Mouse (Mus musculus): ENCODE measurements around the gene Lilra5.
"Not testable (repeated sequence)": the region's sequence is repeated elsewhere in the genome, so short reads cannot be mapped to it uniquely, and the experiment has no call there.

Gene Lilra5

GRCm38 (mm10) chr7:4237454-4237853 lies at the start of gene Lilra5:
Gene Lilra5 (plus strand): TSS chr7:4237754.
- DNase-seq (ENCODE audit: low read depth, low spot score), result peak; percentile 3

- no peak for DNase-seq (ENCODE audit: low read depth, low spot score)
Observed at GRCm38 (mm10) chr7:4207126-4207525, 30.4 kb upstream of the Lilra5 start.

GRCm38 (mm10) chr7:4208626-4209025 lies 28.9 kb upstream of the Lilra5 start:
- DNase-seq (ENCODE audit: low read depth, low spot score), result no peak

GRCm38 (mm10) chr7:4213436-4213835 lies 24.1 kb upstream of the Lilra5 start:
- DNase-seq (ENCODE audit: low read depth, low spot score), result not testable (repeated sequence)

GRCm38 (mm10) chr7:4215396-4215795 lies 22.2 kb upstream of the Lilra5 start:
- no peak for DNase-seq (ENCODE audit: low read depth, low spot score)

- no peak for DNase-seq (ENCODE audit: low read depth, low spot score)
Observed at GRCm38 (mm10) chr7:4215805-4216204, 21.7 kb upstream of the Lilra5 start.

- DNase-seq (ENCODE audit: low read depth, low spot score), result no peak
Observed at GRCm38 (mm10) chr7:4235536-4235935, 2.0 kb upstream of the Lilra5 start.

GRCm38 (mm10) chr7:4239038-4239721 lies 1.6 kb downstream of the Lilra5 start:
- no peak for DNase-seq (ENCODE audit: low read depth, low spot score)

- not testable (repeated sequence) for DNase-seq (ENCODE audit: low read depth, low spot score)
Observed at GRCm38 (mm10) chr7:4251211-4251610, 13.7 kb downstream of the Lilra5 start.

GRCm38 (mm10) chr7:4256060-4256459 lies 18.5 kb downstream of the Lilra5 start:
- not testable (repeated sequence) for DNase-seq (ENCODE audit: low read depth, low spot score)

- DNase-seq (ENCODE audit: low read depth, low spot score), result not testable (repeated sequence)
Observed at GRCm38 (mm10) chr7:4260521-4260920, 23.0 kb downstream of the Lilra5 start.

GRCm38 (mm10) chr7:4272106-4272505 lies 34.6 kb downstream of the Lilra5 start:
- not testable (repeated sequence) for DNase-seq (ENCODE audit: low read depth, low spot score)

GRCm38 (mm10) chr7:4273874-4274273 lies 36.3 kb downstream of the Lilra5 start:
- DNase-seq (ENCODE audit: low read depth, low spot score), result not testable (repeated sequence)

- DNase-seq (ENCODE audit: low read depth, low spot score), result not testable (repeated sequence)
Observed at GRCm38 (mm10) chr7:4275500-4275899, 37.9 kb downstream of the Lilra5 start.

GRCm38 (mm10) chr7:4292638-4293037 lies 55.1 kb downstream of the Lilra5 start:
- DNase-seq (ENCODE audit: low read depth, low spot score), result no peak

All from 3T3-L1 (cell line).